Mouse (Mus musculus): Measurements from ENCODE around the gene Per1. TPM values are rescaled to one million over a fixed set of nuclear protein-coding genes. Genes with fewer than 3 reads are reported as not detected.

The Per1 gene
- total and polyA plus RNA-seq, 2 experiments from 2014 or later, result 15.4 to 28.5 TPM

DNA sequence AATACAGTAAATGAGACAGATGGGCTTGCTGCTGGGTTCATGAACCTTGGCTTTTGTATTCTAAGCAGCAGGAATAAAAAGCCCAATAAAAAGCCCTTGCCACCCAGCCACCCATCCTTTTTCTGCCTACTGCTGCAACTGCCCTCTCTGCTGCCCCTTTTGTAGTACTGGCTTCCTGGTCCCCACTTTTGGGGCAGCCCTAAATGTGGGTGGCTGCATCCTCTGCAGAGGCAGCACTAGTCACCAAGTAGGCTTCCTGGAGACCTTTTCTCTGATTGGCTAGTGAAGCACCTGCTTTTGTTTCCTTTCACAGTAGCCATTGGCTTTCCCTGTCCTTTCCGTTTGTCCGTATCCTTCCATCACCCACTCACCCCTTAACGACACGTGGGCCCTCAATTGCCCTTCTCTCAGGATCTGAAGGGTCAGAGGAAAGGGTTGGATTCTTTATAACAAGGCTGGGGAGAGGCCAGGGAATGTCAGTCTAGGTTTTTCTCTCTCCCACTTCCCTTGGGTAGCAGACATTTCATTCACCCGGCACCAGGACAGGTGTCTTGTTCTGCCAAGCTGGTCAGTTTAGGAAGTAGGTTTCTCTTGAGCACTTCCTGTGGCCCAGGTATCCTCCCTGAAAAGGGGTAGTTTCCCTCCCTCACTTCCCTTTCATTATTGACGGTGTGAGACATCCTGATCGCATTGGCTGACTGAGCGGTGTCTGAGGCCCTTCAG, 3.2 kb downstream of the Per1 start:
- Histone ChIP-seq H3K4me1 (ENCODE audit: insufficient read depth, low read length) (peaks cover 23% of the 10 kb centered on the region), H3K9me3 (ENCODE audit: low read length) (no peaks in the 10 kb centered on the region), H3K4me3 (ENCODE audit: low read depth, low read length) (peak overlapping the region; percentile 59), H3K27ac (ENCODE audit: low read depth, low read length) (peak overlapping the region; percentile 83), H3K36me3 (ENCODE audit: insufficient read depth, low read length) (peaks cover 21% of the 10 kb centered on the region), H3K9ac (replicated peaks; ENCODE audit: low read length, poor library complexity, severe bottlenecking) (peak overlapping the region; percentile 72; the same call in 1 of the 2 replicates), H3K4me2 (ENCODE audit: low read depth, low read length, poor library complexity, severe bottlenecking) (peak overlapping the region; percentile 94), H3K27me3 (ENCODE audit: insufficient read depth, low read length) (no peaks in the 10 kb centered on the region)
- no peak for TF ChIP-seq CTCF (IDR thresholded peaks at IDR 0.05)
- WGBS, result 21% methylated on average over 8 of the region's 8 CpGs
- no peak for DNase-seq (ENCODE audit: low spot score)
- ATAC-seq (ENCODE audit: low FRiP score), result no peak

DNA sequence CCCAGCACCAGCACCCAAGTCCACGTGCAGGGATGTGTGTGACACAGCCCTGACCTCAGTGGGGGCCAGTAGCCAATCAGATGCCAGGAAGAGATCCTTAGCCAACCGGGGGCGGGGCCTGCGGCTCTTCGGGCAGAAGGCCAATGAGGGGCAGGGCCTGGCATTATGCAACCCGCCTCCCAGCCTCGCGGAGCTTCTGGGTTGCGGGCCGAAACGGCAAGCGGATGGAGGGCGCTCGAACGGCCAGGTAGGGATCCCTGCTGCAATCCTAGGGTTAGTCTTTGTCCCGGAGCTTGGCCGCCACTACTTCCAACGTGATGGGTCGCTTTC, 3.7 kb downstream of the Per1 start:
- no peak for TF ChIP-seq CTCF (IDR thresholded peaks at IDR 0.05)
- peaks cover 23% of the 10 kb centered on the region for H3K4me1 ChIP-seq (ENCODE audit: insufficient read depth, low read length)

DNA sequence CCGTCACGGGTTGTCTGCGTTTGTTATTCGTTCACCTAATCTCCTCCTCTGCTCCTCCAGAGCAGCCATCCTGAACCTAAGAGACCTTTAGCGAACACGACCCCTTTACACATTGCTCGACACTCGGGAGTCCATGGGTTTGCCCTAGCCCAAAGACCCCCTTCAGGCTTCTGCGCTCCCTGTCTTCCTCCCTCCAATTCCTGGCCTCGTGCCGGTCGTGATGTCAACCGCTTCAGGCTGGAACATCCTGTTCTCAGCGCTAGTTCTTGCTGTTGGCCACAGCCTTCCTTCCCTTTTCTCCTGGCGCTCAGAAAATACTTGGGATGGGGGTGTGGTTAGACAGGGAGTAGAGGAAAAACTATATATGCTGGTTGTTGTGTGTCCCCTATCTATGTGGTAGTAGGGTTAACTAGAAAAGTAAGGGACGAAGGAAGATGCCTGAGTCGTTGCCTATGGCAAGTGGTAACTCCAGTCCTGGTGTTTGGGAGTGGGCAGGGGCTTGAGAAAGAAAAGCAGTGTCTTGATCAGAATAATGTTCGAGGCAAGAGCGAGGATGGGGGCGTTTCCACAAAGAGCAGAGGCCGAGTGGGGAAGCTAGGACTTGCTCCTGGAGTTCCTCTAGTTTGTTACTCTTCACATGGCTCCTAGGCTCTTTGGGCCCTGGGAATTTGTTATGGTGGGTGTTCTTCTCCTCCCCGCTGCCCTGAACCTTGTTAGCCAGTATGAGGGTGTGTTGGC, 4.3 kb downstream of the Per1 start:
- Histone ChIP-seq H3K27ac (ENCODE audit: low read depth, low read length) (peak overlapping the region; percentile 83), H3K27me3 (ENCODE audit: insufficient read depth, low read length) (no peaks in the 10 kb centered on the region), H3K36me3 (ENCODE audit: insufficient read depth, low read length) (peaks cover 33% of the 10 kb centered on the region), H3K9ac (replicated peaks; ENCODE audit: low read length, poor library complexity, severe bottlenecking) (peak overlapping the region; percentile 72), H3K4me1 (ENCODE audit: insufficient read depth, low read length) (peaks cover 23% of the 10 kb centered on the region), H3K9me3 (ENCODE audit: low read length) (no peaks in the 10 kb centered on the region), H3K4me3 (ENCODE audit: low read depth, low read length) (peak overlapping the region; percentile 59), H3K4me2 (ENCODE audit: low read depth, low read length, poor library complexity, severe bottlenecking) (peak overlapping the region; percentile 94)
- DNase-seq (ENCODE audit: low spot score) (no peak), ATAC-seq (ENCODE audit: low FRiP score) (no peak)
- TF ChIP-seq CTCF (IDR thresholded peaks at IDR 0.05), result no peak
- WGBS, result 1% methylated on average over 22 of the region's 22 CpGs

More for the DNA sequence above, 3.7 kb downstream of the Per1 start:
- Histone ChIP-seq H3K4me3 (ENCODE audit: low read depth, low read length) (peak overlapping the region; percentile 59), H3K9me3 (ENCODE audit: low read length) (no peaks in the 10 kb centered on the region), H3K27me3 (ENCODE audit: insufficient read depth, low read length) (no peaks in the 10 kb centered on the region), H3K27ac (ENCODE audit: low read depth, low read length) (peak overlapping the region; percentile 83), H3K36me3 (ENCODE audit: insufficient read depth, low read length) (peaks cover 27% of the 10 kb centered on the region), H3K9ac (replicated peaks; ENCODE audit: low read length, poor library complexity, severe bottlenecking) (peak overlapping the region; percentile 72), H3K4me2 (ENCODE audit: low read depth, low read length, poor library complexity, severe bottlenecking) (peak overlapping the region; percentile 94)
- 0% methylated on average over 19 of the region's 19 CpGs for WGBS
- ATAC-seq (ENCODE audit: low FRiP score), result peak; percentile 20; the same call in 1 of the 2 replicates
- DNase-seq (ENCODE audit: low spot score), result peak; percentile 95

DNA sequence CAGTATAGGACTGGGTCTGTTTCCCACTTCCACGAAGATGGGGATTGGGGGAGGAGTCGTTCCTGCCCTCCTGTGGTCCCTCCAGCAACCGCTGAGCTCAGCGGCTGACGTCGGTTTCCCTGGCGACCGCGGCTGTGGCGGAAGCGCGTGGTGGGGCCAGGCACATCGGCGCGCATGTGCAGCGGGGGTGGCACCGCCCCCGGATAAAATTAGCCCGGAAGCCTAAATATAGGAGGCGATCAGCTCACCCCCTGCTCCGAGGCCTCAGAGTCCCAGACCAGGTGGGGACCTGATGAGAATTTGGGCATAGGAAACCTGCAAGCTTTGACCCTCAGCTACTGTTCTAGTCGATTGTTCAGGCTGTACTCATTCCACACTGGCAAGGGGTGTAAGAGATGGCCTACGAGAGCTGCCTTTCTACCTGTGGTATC, 4.9 kb downstream of the Per1 start:
- TF ChIP-seq CTCF (IDR thresholded peaks at IDR 0.05), result peak; percentile 34; the same call in 1 of the 2 replicates
- peak overlapping the region; percentile 72 for H3K9ac ChIP-seq (replicated peaks; ENCODE audit: low read length, poor library complexity, severe bottlenecking)
- no peaks in the 10 kb centered on the region for H3K9me3 ChIP-seq (ENCODE audit: low read length)
- peak overlapping the region; percentile 83 for H3K27ac ChIP-seq (ENCODE audit: low read depth, low read length)
- peaks cover 23% of the 10 kb centered on the region for H3K4me1 ChIP-seq (ENCODE audit: insufficient read depth, low read length)
- DNase-seq (ENCODE audit: low spot score) (peak; percentile 87), ATAC-seq (ENCODE audit: low FRiP score) (0 out of 2 replicates have a peak, but pooled peaks have one; percentile 26)
- 2% methylated on average over 23 of the region's 23 CpGs for WGBS
- H3K27me3 ChIP-seq (ENCODE audit: insufficient read depth, low read length), result no peaks in the 10 kb centered on the region
- H3K4me3 ChIP-seq (ENCODE audit: low read depth, low read length), result peak overlapping the region; percentile 59
- peaks cover 37% of the 10 kb centered on the region for H3K36me3 ChIP-seq (ENCODE audit: insufficient read depth, low read length)
- peak overlapping the region; percentile 94 for H3K4me2 ChIP-seq (ENCODE audit: low read depth, low read length, poor library complexity, severe bottlenecking)

DNA sequence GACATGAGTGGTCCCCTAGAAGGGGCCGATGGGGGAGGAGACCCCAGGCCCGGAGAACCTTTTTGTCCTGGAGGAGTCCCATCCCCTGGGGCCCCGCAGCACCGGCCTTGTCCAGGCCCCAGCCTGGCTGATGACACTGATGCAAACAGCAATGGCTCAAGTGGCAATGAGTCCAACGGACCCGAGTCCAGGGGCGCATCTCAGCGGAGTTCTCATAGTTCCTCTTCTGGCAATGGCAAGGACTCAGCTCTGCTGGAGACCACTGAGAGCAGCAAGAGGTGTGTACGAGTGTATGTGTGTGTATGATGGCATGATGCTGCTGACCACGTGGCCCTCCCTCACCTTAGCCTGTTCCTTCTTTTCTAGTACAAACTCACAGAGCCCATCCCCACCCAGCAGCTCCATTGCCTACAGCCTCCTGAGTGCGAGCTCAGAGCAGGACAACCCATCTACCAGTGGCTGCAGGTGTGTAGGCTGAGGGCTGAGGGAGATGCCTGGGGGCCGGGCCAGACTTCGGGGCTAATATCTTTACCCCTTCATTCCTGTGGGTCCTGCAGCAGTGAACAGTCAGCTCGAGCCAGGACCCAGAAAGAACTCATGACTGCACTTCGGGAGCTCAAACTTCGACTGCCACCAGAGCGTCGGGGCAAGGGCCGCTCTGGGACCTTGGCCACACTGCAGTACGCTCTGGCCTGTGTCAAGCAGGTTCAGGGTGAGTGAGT, 5.8 kb downstream of the Per1 start:
- DNase-seq (ENCODE audit: low spot score) (no peak), ATAC-seq (ENCODE audit: low FRiP score) (no peak)
- Histone ChIP-seq H3K4me2 (ENCODE audit: low read depth, low read length, poor library complexity, severe bottlenecking) (peak overlapping the region; percentile 94), H3K4me3 (ENCODE audit: low read depth, low read length) (peak overlapping the region; percentile 59), H3K4me1 (ENCODE audit: insufficient read depth, low read length) (peaks cover 23% of the 10 kb centered on the region), H3K27me3 (ENCODE audit: insufficient read depth, low read length) (no peaks in the 10 kb centered on the region), H3K9me3 (ENCODE audit: low read length) (no peaks in the 10 kb centered on the region), H3K36me3 (ENCODE audit: insufficient read depth, low read length) (peaks cover 46% of the 10 kb centered on the region), H3K27ac (ENCODE audit: low read depth, low read length) (peak overlapping the region; percentile 52), H3K9ac (replicated peaks; ENCODE audit: low read length, poor library complexity, severe bottlenecking) (peak overlapping the region; percentile 72)
- 92% methylated on average over 20 of the region's 20 CpGs for WGBS
- no peak for TF ChIP-seq CTCF (IDR thresholded peaks at IDR 0.05)
